Mouse (Mus musculus) cerebellum, adult 9-11 months (tissue): ENCODE results near the gene Kcnk18.
A peak's percentile ranks its signal among the peaks of the same experiment; 100 is the strongest.

Experiments
- DNase-seq: peaks from one replicate; pipeline ENCODE4 v3.0.0; 2022

Kcnk18 gene

GRCm38 (mm10) chr19:59232786-59233185 is 13.8 kb downstream of the Kcnk18 start:
- no peak for DNase-seq

DNA sequence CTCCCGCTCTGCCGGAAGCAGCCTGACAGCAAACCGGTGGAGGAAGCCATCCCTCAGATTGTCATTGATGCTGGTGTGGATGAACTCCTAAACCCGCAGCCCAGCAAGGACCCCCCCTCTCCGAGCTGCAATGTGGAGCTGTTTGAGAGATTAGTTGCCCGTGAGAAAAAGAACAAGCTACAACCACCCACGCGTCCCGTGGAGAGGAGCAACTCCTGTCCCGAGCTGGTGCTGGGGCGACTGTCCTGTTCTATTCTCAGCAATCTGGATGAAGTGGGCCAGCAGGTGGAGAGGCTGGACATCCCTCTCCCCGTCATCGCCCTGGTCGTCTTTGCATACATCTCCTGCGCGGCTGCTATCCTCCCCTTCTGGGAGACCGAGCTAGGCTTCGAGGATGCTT is 16.0 kb downstream of the Kcnk18 start:
- no peak for DNase-seq

DNA sequence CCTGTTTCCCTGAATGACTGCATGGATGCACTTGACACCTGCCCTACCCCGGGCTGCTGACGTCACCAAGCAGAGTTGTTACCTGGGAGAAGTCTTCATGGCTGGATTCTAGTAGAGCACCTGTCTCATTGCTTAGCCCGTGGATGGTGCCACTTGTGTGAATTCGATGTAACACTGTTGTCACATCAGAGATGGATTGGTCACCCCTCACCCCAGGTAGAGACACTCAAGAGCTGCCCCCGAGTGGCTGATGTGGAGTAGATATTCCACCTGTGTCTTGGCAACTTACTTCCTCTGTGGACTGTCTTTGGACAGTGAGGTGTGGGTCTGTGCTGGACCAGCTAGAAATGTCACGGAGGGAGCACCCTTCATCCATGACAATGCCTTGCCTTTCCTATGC is 17.0 kb downstream of the Kcnk18 start:
- DNase-seq, result no peak

DNA sequence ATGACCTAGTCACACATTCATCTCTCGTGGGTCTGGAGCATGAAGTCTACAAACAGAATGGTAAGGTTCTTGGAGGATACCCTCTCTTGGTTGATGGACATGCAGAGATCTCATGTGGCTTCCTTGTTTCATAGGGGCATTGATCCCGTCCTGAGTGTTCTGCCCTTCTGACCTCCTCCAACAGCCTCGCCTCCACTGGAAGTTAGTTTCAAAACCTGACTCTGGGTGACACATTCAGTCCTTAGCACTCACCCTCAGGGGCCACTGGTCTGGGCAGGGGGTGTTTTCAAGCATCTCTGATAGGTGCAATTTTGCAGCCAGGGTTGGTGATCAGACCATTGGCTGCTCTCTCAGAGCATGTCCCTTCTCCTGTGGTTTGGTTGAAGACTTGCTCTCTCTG is 19.6 kb downstream of the Kcnk18 start:
- DNase-seq, result no peak

GRCm38 (mm10) chr19:59239124-59239817 is 20.3 kb downstream of the Kcnk18 start:
- DNase-seq, result peak; percentile 65

DNA sequence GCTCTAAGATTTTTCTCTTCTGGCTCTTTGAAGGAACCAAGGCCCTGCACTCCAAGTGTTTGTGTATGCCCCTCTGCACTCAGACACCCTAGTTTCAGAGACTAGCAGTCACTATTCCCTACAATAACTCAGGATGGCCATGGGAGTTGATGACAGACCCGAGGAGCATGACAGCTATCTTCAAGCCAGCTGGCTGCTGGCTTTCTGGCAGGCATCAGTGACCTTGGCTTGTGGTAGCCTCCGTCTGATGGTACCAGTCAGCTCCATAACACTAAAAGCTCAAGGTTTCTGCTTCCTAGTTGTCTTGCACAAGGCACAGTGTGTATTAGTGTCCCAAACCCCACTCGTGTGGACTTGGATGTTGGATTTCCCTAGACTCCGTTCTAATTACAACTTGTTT is 23.0 kb downstream of the Kcnk18 start:
- DNase-seq, result no peak

GRCm38 (mm10) chr19:59243057-59243456 is 24.0 kb downstream of the Kcnk18 start:
- no peak for DNase-seq

- DNase-seq, result no peak
Observed at GRCm38 (mm10) chr19:59248144-59248543, 29.1 kb downstream of the Kcnk18 start.

DNA sequence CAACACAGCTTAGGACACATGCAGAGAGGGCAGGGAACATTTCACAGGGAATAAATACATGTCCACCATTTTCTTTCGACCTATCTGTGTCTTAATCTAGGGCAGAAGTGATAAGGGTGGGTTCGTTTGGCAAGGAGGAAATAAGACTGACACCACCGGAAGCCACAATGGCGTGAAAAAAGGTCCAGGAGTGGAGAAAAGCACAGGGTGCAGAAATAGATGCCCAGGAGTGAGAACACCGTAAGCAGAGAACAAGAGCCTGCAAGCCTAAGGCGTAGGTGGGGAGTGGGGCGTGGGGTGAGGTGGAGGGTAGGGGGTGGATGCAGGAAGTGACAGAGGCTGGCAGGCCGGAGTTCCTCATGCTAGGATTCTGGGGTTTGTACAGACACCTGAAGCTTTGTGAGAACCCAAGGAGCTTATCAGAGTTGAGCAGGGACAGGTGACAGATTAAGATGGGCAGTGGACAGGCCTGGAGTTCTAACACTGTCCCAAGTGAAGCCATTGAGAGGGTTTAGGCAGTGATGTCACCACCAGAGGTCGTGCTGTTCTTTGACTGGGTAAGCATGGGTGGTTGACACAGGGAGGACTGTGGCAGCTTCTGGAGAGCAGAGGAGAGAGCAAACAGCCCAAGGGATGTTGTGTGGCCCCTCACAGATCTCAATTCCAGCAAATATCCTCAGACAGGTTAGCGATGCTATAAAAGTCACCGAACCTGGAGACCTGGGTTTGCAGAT is 29.7 kb downstream of the Kcnk18 start:
- DNase-seq, result no peak

DNA sequence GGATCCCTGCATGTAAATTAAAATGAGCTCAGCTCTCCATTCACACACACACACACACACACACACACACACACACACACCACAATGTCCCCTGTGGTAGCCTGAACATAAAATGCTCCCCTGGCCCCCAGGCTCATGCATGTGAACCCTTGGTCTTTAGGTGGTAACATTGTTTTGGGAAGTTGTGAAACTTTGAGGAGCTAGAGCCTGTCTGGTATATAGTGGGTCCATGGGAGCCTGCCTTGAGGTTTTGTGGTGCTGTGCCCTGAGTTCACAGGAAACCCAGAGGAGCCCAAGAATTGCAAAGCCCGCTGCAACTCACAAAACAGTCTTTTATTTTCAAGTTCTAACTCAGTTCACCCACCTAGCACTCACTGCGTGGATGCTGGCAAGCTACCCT is 33.6 kb downstream of the Kcnk18 start:
- DNase-seq, result no peak

DNA sequence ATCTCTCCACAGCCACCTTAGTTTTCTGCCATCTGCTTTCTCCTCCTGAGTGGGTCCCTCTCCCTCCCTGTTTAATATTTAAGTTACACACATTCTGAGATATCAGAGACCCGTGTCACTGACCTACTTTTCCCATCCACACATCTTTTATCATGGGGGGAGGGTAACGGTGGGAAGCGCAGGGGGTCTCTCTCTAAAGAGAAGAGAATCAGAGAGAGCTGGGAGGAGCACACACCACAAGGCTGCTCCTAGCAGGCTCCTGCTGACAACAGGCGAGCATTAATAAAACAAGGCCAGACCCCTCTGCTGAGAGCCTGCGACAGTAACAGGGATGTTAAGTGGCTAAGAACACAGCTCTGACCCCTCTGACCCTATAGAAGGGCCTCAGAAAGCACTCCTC is 40.6 kb downstream of the Kcnk18 start:
- DNase-seq, result no peak

DNA sequence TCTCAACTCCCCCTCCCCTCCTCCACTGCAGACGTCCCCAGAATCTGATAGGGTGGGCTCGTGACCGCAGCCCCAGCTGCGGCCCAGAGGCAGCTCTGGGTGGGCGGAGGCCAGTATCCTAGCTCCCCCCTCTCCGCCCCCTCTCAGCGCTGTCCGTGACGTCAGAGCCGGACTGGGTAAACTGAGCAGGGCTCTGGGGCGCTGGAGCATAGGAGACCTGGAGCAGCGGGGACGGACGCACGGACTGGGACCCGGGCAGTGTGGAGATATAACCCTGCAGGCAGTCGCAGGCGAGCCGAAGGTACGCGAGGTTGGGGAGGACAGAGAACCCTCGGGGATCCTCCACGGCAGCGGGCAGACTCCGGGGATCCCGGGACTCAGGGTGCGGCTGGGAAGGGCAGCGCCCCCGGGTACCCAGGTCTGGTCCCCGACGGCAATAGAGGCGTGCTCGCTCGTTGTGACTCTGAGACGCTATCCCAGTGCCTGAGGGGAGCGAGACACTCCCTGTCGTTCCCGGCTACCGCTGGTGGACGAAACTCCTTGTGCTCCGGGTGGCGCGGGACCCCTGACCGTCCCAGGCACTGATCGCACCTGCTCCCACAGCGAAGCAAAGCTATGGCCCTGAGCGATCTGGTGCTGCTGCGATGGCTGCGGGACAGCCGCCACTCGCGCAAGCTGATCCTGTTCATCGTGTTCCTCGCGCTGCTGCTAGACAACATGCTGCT is 41.9 kb downstream of the Kcnk18 start, which contains the start of gene Slc18a2:
Slc18a2 (plus strand) TSS at position 179 of the 725 bp plus-strand sequence.
- no peak for DNase-seq

GRCm38 (mm10) chr19:59261604-59262003 is 42.6 kb downstream of the Kcnk18 start:
- no peak for DNase-seq

DNA sequence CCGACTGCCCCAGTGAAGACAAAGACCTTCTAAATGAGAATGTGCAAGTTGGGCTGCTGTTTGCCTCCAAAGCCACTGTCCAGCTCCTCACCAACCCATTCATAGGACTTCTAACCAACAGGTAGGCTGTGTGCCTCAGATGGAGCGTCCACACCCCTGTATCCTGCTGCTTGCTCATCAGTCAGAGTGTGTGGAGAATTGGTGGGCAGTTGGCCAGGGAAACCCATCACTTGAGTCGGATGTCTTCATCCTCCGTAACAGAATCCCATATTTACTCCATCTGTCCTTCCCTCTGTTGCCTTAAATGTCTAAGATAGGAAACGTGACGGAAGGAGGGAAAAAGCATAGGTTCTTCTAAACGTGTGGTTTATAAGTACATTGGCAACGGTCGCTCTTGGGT is 44.2 kb downstream of the Kcnk18 start:
- DNase-seq, result no peak

DNA sequence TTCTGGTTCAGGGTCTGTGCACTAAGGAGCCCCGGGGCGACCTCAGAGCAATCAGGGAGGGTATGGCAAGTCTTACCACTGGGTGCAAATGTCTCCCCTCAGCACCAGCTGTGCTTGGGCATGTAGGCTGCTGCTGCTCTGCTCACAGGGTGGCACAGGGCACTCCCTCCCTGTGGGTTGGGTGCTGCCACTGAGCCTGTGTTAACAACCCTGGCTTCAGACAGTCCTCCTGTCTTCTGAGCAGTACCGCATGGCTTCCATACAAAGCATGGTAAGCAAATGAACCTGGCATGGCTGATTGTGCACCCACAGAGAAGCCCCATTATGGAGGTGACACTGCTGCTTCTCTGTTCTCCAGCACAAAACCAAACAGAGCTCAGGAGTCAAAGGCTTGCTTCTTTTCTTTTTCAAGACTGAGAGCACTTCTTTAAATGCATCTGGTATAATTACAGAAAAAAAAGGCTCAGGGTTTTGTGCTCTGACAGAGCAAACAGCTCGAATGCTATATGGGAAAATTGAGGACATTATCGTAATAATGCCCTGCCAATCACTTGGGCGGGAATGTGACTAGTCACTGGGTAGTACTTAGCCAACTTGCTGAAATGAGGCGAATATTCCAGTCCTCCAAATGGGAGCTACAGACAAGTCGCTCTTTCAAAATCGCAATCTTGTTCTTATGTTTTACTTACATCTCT is 46.0 kb downstream of the Kcnk18 start:
- DNase-seq, result no peak

- no peak for DNase-seq
Observed at GRCm38 (mm10) chr19:59265907-59266306, 46.9 kb downstream of the Kcnk18 start.

DNA sequence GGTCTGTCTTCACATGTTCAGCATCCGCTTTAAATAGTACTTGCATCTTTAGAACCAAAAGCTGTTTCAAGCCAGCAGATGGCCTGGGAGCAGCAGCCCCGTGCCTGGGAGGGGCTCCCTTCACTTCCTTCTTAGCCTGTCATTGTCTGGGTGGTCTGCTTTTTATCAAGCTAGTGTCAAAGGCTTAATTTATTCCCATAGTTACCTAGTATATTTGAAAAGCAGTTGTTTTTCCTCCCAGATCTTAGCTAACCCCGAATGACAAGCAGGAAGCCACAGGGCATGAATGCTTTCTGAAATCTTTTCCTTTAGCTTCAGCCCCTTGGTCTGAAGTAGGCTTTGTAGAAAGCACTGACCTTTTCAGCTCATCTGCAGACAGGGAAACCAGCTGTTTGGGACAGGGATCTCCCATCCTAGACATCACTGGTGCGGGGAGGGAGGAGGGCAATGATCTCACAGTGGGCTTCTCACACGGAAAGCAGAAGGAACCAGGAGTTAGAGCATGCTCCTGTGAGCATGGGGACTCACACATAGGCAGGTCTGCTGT is 48.5 kb downstream of the Kcnk18 start:
- no peak for DNase-seq

DNA sequence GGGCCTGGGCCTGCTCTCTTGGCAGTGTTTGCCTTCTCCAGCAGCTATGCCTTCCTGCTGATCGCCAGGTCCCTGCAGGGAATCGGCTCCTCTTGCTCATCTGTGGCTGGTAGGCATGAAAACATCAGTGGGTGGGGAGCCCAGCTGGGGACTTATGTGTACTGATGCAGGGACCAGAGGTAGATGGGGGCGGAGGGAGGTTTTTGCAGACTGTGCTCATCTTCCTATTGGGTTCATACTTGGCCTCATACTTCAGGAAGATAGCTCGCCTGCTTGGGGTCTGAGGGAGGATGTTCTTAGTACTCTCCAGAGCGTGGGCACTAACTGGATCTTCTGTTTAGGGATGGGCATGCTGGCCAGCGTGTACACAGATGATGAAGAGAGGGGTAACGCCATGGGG is 54.2 kb downstream of the Kcnk18 start:
- no peak for DNase-seq

- DNase-seq, result no peak
Observed at GRCm38 (mm10) chr19:59276354-59276753, 57.3 kb downstream of the Kcnk18 start.

GRCm38 (mm10) chr19:59280841-59281240 is 61.8 kb downstream of the Kcnk18 start:
- DNase-seq, result no peak

DNA sequence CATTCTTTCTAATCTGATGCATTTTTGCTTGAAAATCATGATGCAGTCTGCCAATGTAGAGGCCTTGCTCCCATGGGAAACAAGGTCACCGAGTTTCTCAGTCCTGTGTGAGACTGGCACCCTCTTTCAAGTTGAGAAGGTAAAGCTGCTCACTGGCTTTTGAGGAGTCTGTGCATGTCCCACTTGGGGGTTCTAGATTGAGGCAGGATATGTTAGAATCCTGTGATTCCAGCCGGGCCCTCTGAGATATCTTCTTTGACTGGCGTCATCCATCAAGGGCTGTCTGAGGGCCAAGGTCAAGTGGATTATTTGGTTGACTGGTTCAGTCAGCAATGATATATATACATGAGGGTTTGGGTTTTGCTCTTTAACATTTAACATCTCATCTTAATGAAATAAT is 63.0 kb downstream of the Kcnk18 start:
- no peak for DNase-seq
